Mouse (Mus musculus): ENCODE results near the gene Zhx3. TPM values are rescaled to one million over a fixed set of nuclear protein-coding genes. Genes with fewer than 3 reads are reported as not detected.

Zhx3 gene
- polyA plus RNA-seq, 2 experiments: 0.73 to 1.6 TPM

DNA sequence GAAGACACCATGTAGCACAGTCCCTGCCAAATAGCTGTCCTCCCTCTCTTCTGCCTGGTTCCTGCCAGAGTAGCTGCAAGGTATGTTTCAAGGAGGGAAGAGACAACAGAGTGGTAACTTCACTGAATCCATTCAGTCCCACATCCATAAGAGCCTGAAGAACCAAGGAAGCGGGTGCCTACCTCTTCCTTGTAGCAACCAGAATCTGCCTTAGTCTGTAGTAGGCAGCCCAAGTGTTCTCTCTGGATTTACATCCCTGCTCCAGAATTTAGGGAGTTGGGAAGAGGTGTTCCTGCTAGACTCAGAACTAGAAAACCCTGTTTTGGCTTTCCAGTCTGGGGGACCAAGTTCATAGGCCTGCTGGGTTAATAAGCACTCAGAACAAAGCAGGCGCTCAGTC, 105.6 kb downstream of the Zhx3 start:
- no peaks in the 10 kb centered on the region for H3K36me3 ChIP-seq (replicated peaks; ENCODE audit: control insufficient read depth, insufficient read depth, low read depth)
- H3K27ac ChIP-seq: no peak overlapping the region
- DNase-seq (ENCODE audit: low read depth in 3 of 3, low spot score in 3 of 3): no peak
- no peak for TF ChIP-seq CTCF (IDR thresholded peaks at IDR 0.05; ENCODE audit: low read depth)
- TF ChIP-seq EP300 (IDR thresholded peaks at IDR 0.05; ENCODE audit: low read depth): no peak
- H3K4me1 ChIP-seq (replicated peaks; ENCODE audit: control insufficient read depth in 2 of 2, insufficient read depth in 2 of 2, low read length in 1 of 2): no peaks in the 10 kb centered on the region
- WGBS (ENCODE audit: insufficient replicate concordance): 62% methylated on average over 2 of the region's 2 CpGs
- H3K4me3 ChIP-seq (ENCODE audit: insufficient read depth in 1 of 2, low read depth in 2 of 2, low read length in 2 of 2): no peak overlapping the region
- ATAC-seq (ENCODE audit: insufficient read depth): no peak
- H3K9me3 ChIP-seq (ENCODE audit: control insufficient read depth, low read length): no peaks in the 10 kb centered on the region
- no peak overlapping the region for H3K4me2 ChIP-seq (ENCODE audit: low read depth)
- no peaks in the 10 kb centered on the region for H3K27me3 ChIP-seq (ENCODE audit: control insufficient read depth, insufficient read depth, low read length)
- H3K9ac ChIP-seq (replicated peaks): no peak overlapping the region

DNA sequence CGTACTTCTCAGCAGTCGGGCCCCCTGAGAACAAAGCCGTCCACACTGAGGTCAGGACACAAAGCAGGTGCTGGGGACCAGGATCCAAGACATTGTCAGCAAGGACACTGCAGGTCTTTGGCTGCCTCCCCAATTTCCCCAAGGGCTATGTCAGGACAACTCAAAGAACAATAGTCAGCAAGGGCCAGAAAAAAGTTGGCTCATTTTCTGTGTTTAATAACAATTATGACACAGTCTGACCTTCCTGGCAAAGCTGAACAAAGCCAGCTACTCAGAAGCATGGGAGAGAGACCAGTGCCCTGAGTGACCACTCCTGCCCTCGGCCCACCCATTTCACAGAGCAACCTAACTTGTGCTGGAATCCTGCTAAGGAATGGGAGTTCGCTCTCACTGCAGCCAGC, 106.4 kb downstream of the Zhx3 start:
- ATAC-seq (ENCODE audit: insufficient read depth): no peak
- H3K36me3 ChIP-seq (replicated peaks; ENCODE audit: control insufficient read depth, insufficient read depth, low read depth): no peaks in the 10 kb centered on the region
- H3K4me2 ChIP-seq (ENCODE audit: low read depth): no peak overlapping the region
- H3K9me3 ChIP-seq (ENCODE audit: control insufficient read depth, low read length): no peaks in the 10 kb centered on the region
- WGBS (ENCODE audit: insufficient replicate concordance): 55% methylated on average over 5 of the region's 5 CpGs
- H3K27me3 ChIP-seq (ENCODE audit: control insufficient read depth, insufficient read depth, low read length): no peaks in the 10 kb centered on the region
- H3K27ac ChIP-seq: no peak overlapping the region
- no peak overlapping the region for H3K4me3 ChIP-seq (ENCODE audit: insufficient read depth in 1 of 2, low read depth in 2 of 2, low read length in 2 of 2)
- H3K4me1 ChIP-seq (replicated peaks; ENCODE audit: control insufficient read depth in 2 of 2, insufficient read depth in 2 of 2, low read length in 1 of 2): no peaks in the 10 kb centered on the region
- TF ChIP-seq CTCF (IDR thresholded peaks at IDR 0.05; ENCODE audit: low read depth) (no peak), EP300 (IDR thresholded peaks at IDR 0.05; ENCODE audit: low read depth) (no peak)
- DNase-seq (ENCODE audit: low read depth in 3 of 3, low spot score in 3 of 3): no peak
- H3K9ac ChIP-seq (replicated peaks): no peak overlapping the region

DNA sequence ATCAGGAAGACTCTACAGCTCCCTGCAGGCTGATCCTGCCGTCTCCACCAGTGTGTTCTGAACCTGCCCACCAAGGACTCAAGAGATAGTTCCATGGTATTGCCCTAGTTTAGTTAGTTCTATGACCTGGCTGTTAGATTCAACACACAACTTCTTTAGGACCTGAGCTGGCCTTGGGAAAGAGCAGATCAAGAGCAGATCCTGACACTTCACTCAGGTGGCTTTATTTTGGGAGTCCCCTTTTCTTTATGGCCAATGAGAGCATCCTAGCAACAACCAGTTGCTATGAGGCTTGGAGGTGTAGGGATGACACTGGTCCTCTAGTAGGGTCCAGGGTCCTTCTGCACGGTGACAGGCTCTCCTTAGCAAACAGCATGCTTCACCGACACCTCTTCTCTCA, 107.7 kb downstream of the Zhx3 start:
- Histone ChIP-seq H3K27ac (no peak overlapping the region), H3K27me3 (ENCODE audit: control insufficient read depth, insufficient read depth, low read length) (no peaks in the 10 kb centered on the region), H3K4me2 (ENCODE audit: low read depth) (no peak overlapping the region), H3K9ac (replicated peaks) (no peak overlapping the region), H3K4me3 (ENCODE audit: insufficient read depth in 1 of 2, low read depth in 2 of 2, low read length in 2 of 2) (no peak overlapping the region), H3K9me3 (ENCODE audit: control insufficient read depth, low read length) (no peaks in the 10 kb centered on the region), H3K4me1 (replicated peaks; ENCODE audit: control insufficient read depth in 2 of 2, insufficient read depth in 2 of 2, low read length in 1 of 2) (no peaks in the 10 kb centered on the region), H3K36me3 (replicated peaks; ENCODE audit: control insufficient read depth, insufficient read depth, low read depth) (no peaks in the 10 kb centered on the region)
- no peak for ATAC-seq (ENCODE audit: insufficient read depth)
- WGBS (ENCODE audit: insufficient replicate concordance): 63% methylated on average over 3 of the region's 3 CpGs
- TF ChIP-seq EP300 (IDR thresholded peaks at IDR 0.05; ENCODE audit: low read depth) (no peak), CTCF (IDR thresholded peaks at IDR 0.05; ENCODE audit: low read depth) (no peak)
- no peak for DNase-seq (ENCODE audit: low read depth in 3 of 3, low spot score in 3 of 3)

DNA sequence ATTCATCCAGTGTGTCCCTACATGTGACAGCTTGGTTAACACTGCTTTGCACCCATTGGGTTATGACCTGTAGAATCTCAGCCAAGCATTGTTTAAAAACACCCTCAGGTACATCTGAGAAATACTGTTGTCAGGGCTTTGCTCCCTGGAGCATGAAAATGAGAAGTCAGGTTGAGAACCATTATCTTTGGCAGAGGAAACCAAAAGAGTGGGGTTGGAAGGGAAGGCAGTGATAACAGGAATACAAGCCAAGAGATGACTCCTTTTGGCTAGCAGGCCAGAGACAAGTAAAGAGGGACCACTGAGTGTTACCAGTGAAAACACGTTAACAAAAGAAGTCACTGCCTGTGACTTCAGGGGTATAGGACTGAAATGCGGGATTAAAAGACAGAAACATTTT, 108.4 kb downstream of the Zhx3 start:
- no peaks in the 10 kb centered on the region for H3K36me3 ChIP-seq (replicated peaks; ENCODE audit: control insufficient read depth, insufficient read depth, low read depth)
- no peak overlapping the region for H3K27ac ChIP-seq
- H3K4me2 ChIP-seq (ENCODE audit: low read depth): no peak overlapping the region
- H3K9me3 ChIP-seq (ENCODE audit: control insufficient read depth, low read length): no peaks in the 10 kb centered on the region
- no peak for TF ChIP-seq CTCF (IDR thresholded peaks at IDR 0.05; ENCODE audit: low read depth)
- TF ChIP-seq EP300 (IDR thresholded peaks at IDR 0.05; ENCODE audit: low read depth): no peak
- no peaks in the 10 kb centered on the region for H3K4me1 ChIP-seq (replicated peaks; ENCODE audit: control insufficient read depth in 2 of 2, insufficient read depth in 2 of 2, low read length in 1 of 2)
- H3K27me3 ChIP-seq (ENCODE audit: control insufficient read depth, insufficient read depth, low read length): no peaks in the 10 kb centered on the region
- no peak overlapping the region for H3K9ac ChIP-seq (replicated peaks)
- no peak for DNase-seq (ENCODE audit: low read depth in 3 of 3, low spot score in 3 of 3)
- no peak overlapping the region for H3K4me3 ChIP-seq (ENCODE audit: insufficient read depth in 1 of 2, low read depth in 2 of 2, low read length in 2 of 2)
- no peak for ATAC-seq (ENCODE audit: insufficient read depth)
- 43% methylated on average over 2 of the region's 2 CpGs for WGBS (ENCODE audit: insufficient replicate concordance)

DNA sequence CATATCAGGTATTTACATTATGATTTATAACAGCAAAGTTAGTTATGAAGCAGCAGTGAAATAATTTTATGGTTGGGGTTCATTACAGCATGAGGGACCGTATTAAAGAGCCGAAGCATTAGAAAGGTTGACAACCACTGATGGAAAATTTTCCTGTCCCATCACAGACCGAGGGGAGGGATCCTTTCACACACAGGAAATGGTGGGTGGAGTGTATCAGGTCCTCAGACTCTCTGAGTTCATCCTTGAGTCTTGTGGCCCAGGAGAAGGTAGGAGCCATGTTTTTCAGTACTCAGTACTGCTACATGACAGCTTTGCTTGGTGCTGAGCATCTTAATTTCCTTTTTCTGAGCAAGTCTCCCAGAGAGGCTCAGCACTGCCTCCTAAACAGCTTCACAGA, 109.0 kb downstream of the Zhx3 start:
- Histone ChIP-seq H3K36me3 (replicated peaks; ENCODE audit: control insufficient read depth, insufficient read depth, low read depth) (no peaks in the 10 kb centered on the region), H3K9ac (replicated peaks) (no peak overlapping the region), H3K4me1 (replicated peaks; ENCODE audit: control insufficient read depth in 2 of 2, insufficient read depth in 2 of 2, low read length in 1 of 2) (no peaks in the 10 kb centered on the region), H3K4me2 (ENCODE audit: low read depth) (no peak overlapping the region), H3K27me3 (ENCODE audit: control insufficient read depth, insufficient read depth, low read length) (no peaks in the 10 kb centered on the region), H3K4me3 (ENCODE audit: insufficient read depth in 1 of 2, low read depth in 2 of 2, low read length in 2 of 2) (no peak overlapping the region), H3K9me3 (ENCODE audit: control insufficient read depth, low read length) (no peaks in the 10 kb centered on the region), H3K27ac (no peak overlapping the region)
- 41% methylated on average over 3 of the region's 3 CpGs for WGBS (ENCODE audit: insufficient replicate concordance)
- no peak for DNase-seq (ENCODE audit: low read depth in 3 of 3, low spot score in 3 of 3)
- no peak for TF ChIP-seq EP300 (IDR thresholded peaks at IDR 0.05; ENCODE audit: low read depth)
- no peak for TF ChIP-seq CTCF (IDR thresholded peaks at IDR 0.05; ENCODE audit: low read depth)
- no peak for ATAC-seq (ENCODE audit: insufficient read depth)
